Mouse (Mus musculus) stomach, postnatal 0 days (tissue): ENCODE results near the gene Car9. TPM values are rescaled to one million over a fixed set of nuclear protein-coding genes. Genes with fewer than 3 reads are reported as not detected.

Source experiments
- ATAC-seq: fragments of 200-750 bp; cut with Nextera tagmentation; 2 replicates; pipeline ENCODE4 v1.8.0; 2017; ENCODE audit not compliant: low FRiP score, low TSS enrichment
- DNase-seq: peaks from one replicate; pipeline ENCODE4 v3.0.0-alpha.2; 2016; ENCODE audit warnings: low spot score
- H3K27ac ChIP-seq: fragments of 300-500 bp; sonication (generic); replicated peaks from 2 replicates; pipeline ENCODE4 v1.5.1; 2014; ENCODE audit warnings: mild to moderate bottlenecking, control low read depth
- H3K27me3 ChIP-seq: fragments of 300-500 bp; sonication (generic); 2 replicates; pipeline ENCODE4 v1.6.1; 2014; ENCODE audit warnings: low read length; ENCODE audit not compliant: control insufficient read depth, insufficient read depth
- H3K36me3 ChIP-seq: fragments of 300-500 bp; sonication (generic); 2 replicates; pipeline ENCODE4 v1.6.1; 2014; ENCODE audit warnings: low read length, mixed read lengths; ENCODE audit not compliant: control insufficient read depth, insufficient read depth
- H3K4me1 ChIP-seq: fragments of 300-500 bp; sonication (generic); replicated peaks from 2 replicates; pipeline ENCODE4 v1.6.1; 2014; ENCODE audit warnings: antibody characterized with exemption; ENCODE audit not compliant: control insufficient read depth, insufficient read depth
- H3K4me2 ChIP-seq: fragments of 300-500 bp; sonication (generic); replicated peaks from 2 replicates; pipeline ENCODE4 v1.6.1; 2014; ENCODE audit warnings: low read depth, mild to moderate bottlenecking, control low read depth, moderate library complexity
- H3K4me3 ChIP-seq: fragments of 300-500 bp; sonication (generic); 2 replicates; pipeline ENCODE4 v1.5.1; 2014; ENCODE audit warnings: low read depth, low read length, control low read depth
- H3K9ac ChIP-seq: fragments of 300-500 bp; sonication (generic); 2 replicates; pipeline ENCODE4 v1.6.1; 2014; ENCODE audit warnings: mild to moderate bottlenecking, low read length, control low read depth, mixed read lengths
- H3K9me3 ChIP-seq: fragments of 300-500 bp; sonication (generic); 2 replicates; pipeline ENCODE4 v1.6.1; 2016; ENCODE audit warnings: low read length; ENCODE audit not compliant: control insufficient read depth
- CTCF ChIP-seq: IDR thresholded peaks from 2 replicates; pipeline ENCODE4 v1.5.1; 2016; ENCODE audit warnings: antibody characterized with exemption, low read depth, mild to moderate bottlenecking, moderate library complexity
- EP300 ChIP-seq: optimal IDR thresholded peaks from 2 replicates; pipeline ENCODE3; 2016; ENCODE audit warnings: antibody characterized with exemption
- whole genome bisulfite sequencing: fragments of 180-500 bp; shearing (Covaris S2); extraction: QIAGEN DNeasy Blood & Tissue Kit; methylation state at CpG from one replicate; pipeline ENCODE4 v1.1.7; 2014; 5-methylcytosine and 5-hydroxymethylcytosine counted together
- polyA plus RNA-seq: library from polyadenylated mRNA; unstranded; fragments of >200 nt; fragmentation: Nextera tagmentation; extraction: Ambion mirVana; gene quantifications from 2 replicates; pipeline ENCODE4 v1.2.1, GENCODE M21; 2015

Gene Car9
- polyA plus RNA-seq, 1 experiment from 2014 or later, result 3.1 TPM

- no peak for DNase-seq
- Histone ChIP-seq H3K27ac (no peak overlapping the region), H3K4me3 (no peak overlapping the region), H3K36me3 (peaks cover 61% of the 10 kb centered on the region), H3K9ac (no peak overlapping the region), H3K4me2 (no peak overlapping the region), H3K9me3 (no peaks in the 10 kb centered on the region), H3K27me3 (no peaks in the 10 kb centered on the region), H3K4me1 (no peaks in the 10 kb centered on the region)
- no peak for ATAC-seq
- TF ChIP-seq EP300 (no peak), CTCF (no peak)
- 91% methylated on average over 9 of the region's 9 CpGs for WGBS
These were observed 26.5 kb downstream of the Car9 start for GRCm38 (mm10) chr4:43533270-43533669.

DNA sequence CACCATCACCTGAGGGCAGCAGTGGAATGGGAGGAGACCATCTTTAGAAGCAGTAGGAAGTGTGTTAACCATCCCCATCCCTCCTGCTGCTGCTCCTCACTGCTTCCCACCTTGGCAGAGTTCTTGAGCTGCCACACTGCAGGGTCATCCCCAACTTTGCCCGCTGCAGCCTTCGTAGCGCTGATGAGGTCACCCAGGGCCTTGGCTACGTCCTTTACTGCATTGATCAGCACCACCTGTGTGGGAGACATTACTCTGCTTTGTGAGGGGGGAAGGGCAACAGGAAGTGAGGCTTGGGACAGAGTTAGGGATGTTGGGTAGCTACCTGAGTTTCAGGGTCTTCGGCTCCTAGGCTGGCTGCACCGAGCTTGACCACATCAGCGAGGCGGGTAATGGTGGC lies 28.9 kb downstream of the Car9 start:
- peaks cover 82% of the 10 kb centered on the region for H3K36me3 ChIP-seq
- no peak overlapping the region for H3K4me2 ChIP-seq
- H3K27ac ChIP-seq, result no peak overlapping the region
- DNase-seq, result no peak
- no peaks in the 10 kb centered on the region for H3K4me1 ChIP-seq
- H3K4me3 ChIP-seq, result no peak overlapping the region
- TF ChIP-seq CTCF, result no peak
- no peak overlapping the region for H3K9ac ChIP-seq
- 93% methylated on average over 8 of the region's 8 CpGs for WGBS
- H3K27me3 ChIP-seq, result no peaks in the 10 kb centered on the region
- ATAC-seq, result no peak
- H3K9me3 ChIP-seq, result no peaks in the 10 kb centered on the region

DNA sequence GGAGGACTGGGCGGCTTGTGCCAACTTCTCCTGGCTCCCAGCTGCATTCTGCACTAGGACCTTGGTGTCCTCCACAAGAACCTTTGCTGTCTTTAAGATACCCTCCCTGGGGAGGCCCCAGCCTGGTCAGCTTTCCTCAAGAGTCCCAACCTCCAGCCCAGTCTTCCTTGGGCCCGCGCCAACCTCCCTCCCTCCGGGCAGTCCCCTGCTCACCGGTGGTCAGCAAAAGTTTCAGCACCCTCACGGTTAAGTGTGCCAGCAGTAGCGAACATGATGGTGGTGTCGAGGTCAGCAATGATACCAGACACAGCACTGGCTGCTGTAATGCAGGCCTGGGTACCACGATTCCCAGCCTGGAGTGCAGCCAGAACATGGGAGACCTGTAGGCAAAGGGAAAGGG lies 29.3 kb downstream of the Car9 start:
- DNase-seq (no peak), ATAC-seq (no peak)
- no peak for TF ChIP-seq CTCF
- no peak for TF ChIP-seq EP300
- Histone ChIP-seq H3K9me3 (no peaks in the 10 kb centered on the region), H3K36me3 (peaks cover 84% of the 10 kb centered on the region), H3K4me1 (no peaks in the 10 kb centered on the region), H3K27me3 (no peaks in the 10 kb centered on the region), H3K9ac (no peak overlapping the region), H3K4me2 (no peak overlapping the region), H3K27ac (no peak overlapping the region), H3K4me3 (no peak overlapping the region)
- WGBS, result 86% methylated on average over 9 of the region's 9 CpGs

- no peak overlapping the region for H3K4me3 ChIP-seq
- ATAC-seq, result no peak
- H3K4me1 ChIP-seq, result no peaks in the 10 kb centered on the region
- no peak for TF ChIP-seq CTCF
- TF ChIP-seq EP300, result no peak
- H3K9me3 ChIP-seq, result no peaks in the 10 kb centered on the region
- no peaks in the 10 kb centered on the region for H3K27me3 ChIP-seq
- no peak overlapping the region for H3K9ac ChIP-seq
- no peak for DNase-seq
- WGBS, result 77% methylated on average over 3 of the region's 3 CpGs
- peaks cover 86% of the 10 kb centered on the region for H3K36me3 ChIP-seq
- H3K27ac ChIP-seq, result no peak overlapping the region
- no peak overlapping the region for H3K4me2 ChIP-seq
These were observed 35.3 kb downstream of the Car9 start for GRCm38 (mm10) chr4:43542044-43542443.

- 93% methylated on average over 12 of the region's 12 CpGs for WGBS
- Histone ChIP-seq H3K9ac (no peak overlapping the region), H3K4me2 (no peak overlapping the region), H3K4me3 (no peak overlapping the region), H3K27ac (no peak overlapping the region), H3K9me3 (no peaks in the 10 kb centered on the region), H3K36me3 (peaks cover 88% of the 10 kb centered on the region), H3K4me1 (no peaks in the 10 kb centered on the region), H3K27me3 (no peaks in the 10 kb centered on the region)
- DNase-seq (no peak), ATAC-seq (no peak)
- TF ChIP-seq EP300, result no peak
- no peak for TF ChIP-seq CTCF
These were observed 39.7 kb downstream of the Car9 start for GRCm38 (mm10) chr4:43546375-43547047.

DNA sequence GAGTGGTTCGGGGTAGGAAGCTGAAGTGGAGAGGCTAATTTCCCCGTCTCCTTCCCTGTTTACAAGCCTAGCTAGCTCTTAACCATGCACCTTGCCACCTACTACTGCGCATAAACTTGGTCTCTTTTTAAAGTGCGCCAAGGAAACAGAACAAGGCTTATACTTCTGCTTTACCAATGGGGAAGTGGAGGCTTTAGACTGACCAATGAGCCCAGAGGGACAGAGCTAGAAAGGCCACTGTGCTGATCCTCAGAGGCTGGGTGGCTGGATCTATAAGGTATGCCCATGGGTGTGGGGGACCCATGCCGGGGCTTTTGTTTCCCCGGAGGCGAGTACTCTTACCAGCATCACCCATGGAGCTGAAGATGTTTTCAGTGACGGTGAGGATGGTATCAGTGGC lies 40.4 kb downstream of the Car9 start:
- Histone ChIP-seq H3K9ac (no peak overlapping the region), H3K4me2 (no peak overlapping the region), H3K4me1 (no peaks in the 10 kb centered on the region), H3K27ac (no peak overlapping the region), H3K27me3 (no peaks in the 10 kb centered on the region), H3K4me3 (no peak overlapping the region), H3K36me3 (peaks cover 87% of the 10 kb centered on the region), H3K9me3 (no peaks in the 10 kb centered on the region)
- DNase-seq, result no peak
- TF ChIP-seq CTCF, result no peak
- TF ChIP-seq EP300, result no peak
- no peak for ATAC-seq
- WGBS, result 94% methylated on average over 8 of the region's 8 CpGs
